Comparison of ENCODE assay signal across 21 mouse cellular contexts in genomic region chr16:32008529-32009293, GRCm38 (mm10). TPM values are rescaled to one million over a fixed set of nuclear protein-coding genes. Genes with fewer than 3 reads are reported as not detected.
DNase-seq lines count a peak whose midpoint lies in the region; ATAC-seq and TF ChIP-seq lines count a peak whose summit lies in the region.
"Had no signal": no experiment of that assay in that cellular context is flagged by ENCODE, and none has a peak within 500 bp of the region (broad histone marks: within the 10 kb centered on the region; RNA-seq: fewer than 3 reads in every experiment).

No protein-coding gene starts in this region.

- TF ChIP-seq POLR2A in kidney, adult 2 months (IDR thresholded peaks at IDR 0.05; ENCODE audit: low read depth, low read length), result no peak

- H3K27me3 ChIP-seq in kidney, adult 2 months (replicated peaks; ENCODE audit: control insufficient read depth, insufficient read depth, low read length), result no peaks in the 10 kb centered on the region
- H3K27me3 ChIP-seq in lung, postnatal 0 days (replicated peaks; ENCODE audit: insufficient read depth, low read length), result no peaks in the 10 kb centered on the region
- H3K27me3 ChIP-seq in liver, embryonic 14.5 days (ENCODE audit: control insufficient read depth, insufficient read depth, low read length), result no peaks in the 10 kb centered on the region
- H3K27me3 ChIP-seq: heart, embryonic 13.5 days; hindbrain, embryonic 12.5 days; megakaryocyte, embryonic 14.5 days; midbrain, embryonic 13.5 days had no signal

- H3K9me3 ChIP-seq in lung, postnatal 0 days (ENCODE audit: low read length), result no peaks in the 10 kb centered on the region
- H3K9me3 ChIP-seq in liver, embryonic 14.5 days (ENCODE audit: control insufficient read depth, low read length), result no peaks in the 10 kb centered on the region
- H3K9me3 ChIP-seq: forebrain, embryonic 10.5 days; heart, embryonic 13.5 days; hindbrain, embryonic 12.5 days; megakaryocyte, embryonic 14.5 days; midbrain, embryonic 13.5 days had no signal

- H3K36me3 ChIP-seq in kidney, adult 2 months (ENCODE audit: control insufficient read depth, insufficient read depth, low read length), result no peaks in the 10 kb centered on the region
- H3K36me3 ChIP-seq in lung, postnatal 0 days (ENCODE audit: insufficient read depth, low read length), result no peaks in the 10 kb centered on the region
- no peaks in the 10 kb centered on the region for H3K36me3 ChIP-seq in liver, embryonic 14.5 days (replicated peaks; ENCODE audit: control insufficient read depth, insufficient read depth, low read depth)

- no peak overlapping the region; the same call in 1 of the 2 replicates for H3K27ac ChIP-seq in kidney, adult 2 months (ENCODE audit: insufficient read depth, low read depth, low read length)
- H3K27ac ChIP-seq in lung, postnatal 0 days (ENCODE audit: low read length), result no peak overlapping the region
- H3K27ac ChIP-seq in liver, embryonic 14.5 days, result no peak overlapping the region
- H3K27ac ChIP-seq: forebrain, embryonic 10.5 days; heart, embryonic 13.5 days; hindbrain, embryonic 12.5 days; midbrain, embryonic 13.5 days had no signal

- no peak for ATAC-seq in lung, postnatal 0 days
- ATAC-seq in liver, embryonic 14.5 days (ENCODE audit: insufficient read depth), result peak; percentile 44; the same call in 1 of the 2 replicates
- no peak for ATAC-seq in megakaryocyte progenitor cell, adult 5-6 weeks (replicated peaks; ENCODE audit: poor library complexity)
- ATAC-seq: forebrain, embryonic 16.5 days; midbrain, embryonic 13.5 days had no signal

- no peak overlapping the region for H3K4me3 ChIP-seq in kidney, adult 2 months (ENCODE audit: insufficient read depth, low read depth, low read length)
- H3K4me3 ChIP-seq in lung, postnatal 0 days (ENCODE audit: low read depth, low read length), result no peak overlapping the region
- H3K4me3 ChIP-seq in liver, embryonic 14.5 days (ENCODE audit: insufficient read depth in 1 of 2, low read depth in 2 of 2, low read length in 2 of 2), result no peak overlapping the region
- H3K4me3 ChIP-seq: forebrain, embryonic 10.5 days; heart, embryonic 13.5 days; hindbrain, embryonic 12.5 days; megakaryocyte, embryonic 14.5 days; midbrain, embryonic 13.5 days had no signal

- WGBS in kidney, adult 2 months, result 58% methylated on average over 10 of the region's 10 CpGs
- WGBS in lung, postnatal 0 days, result 42% methylated on average over 10 of the region's 10 CpGs
- WGBS in liver, embryonic 14.5 days (ENCODE audit: insufficient replicate concordance), result 56% methylated on average over 10 of the region's 10 CpGs

- peak; percentile 19 for DNase-seq in kidney, adult 2 months
- DNase-seq in kidney, adult 8-10 months, result no peak
- DNase-seq in lung, postnatal 0 days (ENCODE audit: low spot score), result peak; percentile 20
- DNase-seq in lung, postnatal 14 days, result no peak
- no peak for DNase-seq in liver, embryonic 14.5 days (ENCODE audit: low read depth in 3 of 3, low spot score in 3 of 3)
- peak; percentile 81 for DNase-seq in yolk sac, embryonic 10.5 days (ENCODE audit: low spot score)
- DNase-seq: adrenal gland, adult 2 months; cerebellum, adult 11 months; cerebellum, postnatal 10 days; gastrocnemius, postnatal 10 days; layer of hippocampus, adult 9-11 months; lung, postnatal 10 days; thymus, adult 18-20 months; thymus, postnatal 36 days had no signal

- no peak for TF ChIP-seq CTCF in kidney, adult 2 months (conservative IDR thresholded peaks at IDR 0.05; ENCODE audit: insufficient read depth, insufficient read length, low read depth, low read length)
- TF ChIP-seq CTCF in lung, postnatal 0 days (IDR thresholded peaks at IDR 0.05), result no peak
- TF ChIP-seq CTCF in liver, embryonic 14.5 days (IDR thresholded peaks at IDR 0.05; ENCODE audit: low read depth), result no peak

- peaks cover under 1% of the 10 kb centered on the region; the same call in 1 of the 2 replicates for H3K4me1 ChIP-seq in kidney, adult 2 months (ENCODE audit: control insufficient read depth, insufficient read depth, low read length)
- H3K4me1 ChIP-seq in lung, postnatal 0 days (ENCODE audit: insufficient read depth, low read depth, low read length), result peaks cover under 1% of the 10 kb centered on the region; the same call in 1 of the 2 replicates
- H3K4me1 ChIP-seq in liver, embryonic 14.5 days (replicated peaks; ENCODE audit: control insufficient read depth in 2 of 2, insufficient read depth in 2 of 2, low read length in 1 of 2), result peaks cover under 1% of the 10 kb centered on the region in 2 experiments; a peak in 3 of 4 replicates

- H3K9ac ChIP-seq in lung, postnatal 0 days (replicated peaks; ENCODE audit: low read depth), result no peak overlapping the region
- no peak overlapping the region for H3K9ac ChIP-seq in liver, embryonic 14.5 days (replicated peaks)
- H3K9ac ChIP-seq: heart, embryonic 13.5 days; hindbrain, embryonic 12.5 days; midbrain, embryonic 13.5 days had no signal

- H3K4me2 ChIP-seq in lung, postnatal 0 days (replicated peaks; ENCODE audit: low read depth, low read length), result no peak overlapping the region
- H3K4me2 ChIP-seq in liver, embryonic 14.5 days (ENCODE audit: low read depth), result peak overlapping the region; percentile 9
- H3K4me2 ChIP-seq: heart, embryonic 13.5 days; hindbrain, embryonic 12.5 days; midbrain, embryonic 13.5 days had no signal

- TF ChIP-seq EP300 in lung, postnatal 0 days (IDR thresholded peaks at IDR 0.05), result no peak
- TF ChIP-seq EP300 in liver, embryonic 14.5 days (IDR thresholded peaks at IDR 0.05; ENCODE audit: low read depth), result no peak

RNA-seq across cellular contexts. Expression of gene Senp5, which starts 5.6 kb away (rescaled TPM):
- 4.4 and 5.5 TPM in 2 replicates for polyA plus RNA-seq in kidney, adult 2 months (2012; rRNA removed)
- 5.5 and 6.0 TPM in 2 replicates for polyA plus RNA-seq in lung, postnatal 0 days (2015; fragmentation: Nextera tagmentation; extraction: Ambion mirVana)
- polyA plus RNA-seq in liver, embryonic 14.5 days (2012; rRNA removed), result 3.5 and 4.7 TPM in 2 replicates
- polyA plus RNA-seq in liver, embryonic 14.5 days (2014; fragmentation: Nextera tagmentation; extraction: Ambion mirVana), result 2.9 and 3.4 TPM in 2 replicates
- 20.2 and 22.9 TPM in 2 replicates for total RNA-seq in megakaryocyte progenitor cell, adult 5-6 weeks (2015)
- 20.3 and 21.0 TPM in 2 replicates for total RNA-seq in megakaryocyte progenitor cell, adult 5-6 weeks (2017)

Comparison
In these comparisons a context has a peak if more than half of its experiments do, and no peak if none do; other contexts are left out.
1. DNase-seq: peak in kidney, adult 2 months (single experiment), lung, postnatal 0 days (single experiment) and yolk sac, embryonic 10.5 days (single experiment); none in kidney, adult 8-10 months (0 of 2), lung, postnatal 14 days (single experiment) and liver, embryonic 14.5 days (0 of 3).